Mouse (Mus musculus): ENCODE data around the gene Shank2. TPM values are rescaled to one million over a fixed set of nuclear protein-coding genes. Genes with fewer than 3 reads are reported as not detected.

The Shank2 gene
- polyA plus RNA-seq, 1 experiment from 2014 or later, result 0.67 TPM

GRCm38 (mm10) chr7:144314438-144315105, 312.8 kb downstream of the Shank2 start:
- peaks cover 12% of the 10 kb centered on the region for H3K4me1 ChIP-seq
- no peaks in the 10 kb centered on the region for H3K9me3 ChIP-seq
- H3K27me3 ChIP-seq (ENCODE audit: poor library complexity, severe bottlenecking), result no peaks in the 10 kb centered on the region
- DNase-seq (ENCODE audit: extremely low spot score, low spot score), result no peak
- H3K36me3 ChIP-seq (replicated peaks), result no peaks in the 10 kb centered on the region
- H3K27ac ChIP-seq, result no peak overlapping the region
- H3K4me3 ChIP-seq, result no peak overlapping the region
- 90% methylated on average over 11 of the region's 11 CpGs for WGBS

GRCm38 (mm10) chr7:144316224-144316623, 314.5 kb downstream of the Shank2 start:
- no peak for DNase-seq (ENCODE audit: extremely low spot score, low spot score)
- WGBS, result 88% methylated on average over 6 of the region's 6 CpGs
- H3K4me3 ChIP-seq, result no peak overlapping the region
- H3K9me3 ChIP-seq, result no peaks in the 10 kb centered on the region
- H3K36me3 ChIP-seq (replicated peaks), result no peaks in the 10 kb centered on the region
- no peaks in the 10 kb centered on the region for H3K27me3 ChIP-seq (ENCODE audit: poor library complexity, severe bottlenecking)
- no peak overlapping the region for H3K27ac ChIP-seq
- H3K4me1 ChIP-seq, result peaks cover 12% of the 10 kb centered on the region

- Histone ChIP-seq H3K27me3 (ENCODE audit: poor library complexity, severe bottlenecking) (no peaks in the 10 kb centered on the region), H3K9me3 (no peaks in the 10 kb centered on the region), H3K4me1 (peaks cover 12% of the 10 kb centered on the region), H3K36me3 (replicated peaks) (no peaks in the 10 kb centered on the region), H3K4me3 (no peak overlapping the region), H3K27ac (no peak overlapping the region)
- whole genome bisulfite sequencing, result 33% methylated on average over 10 of the region's 10 CpGs
- DNase-seq (ENCODE audit: extremely low spot score, low spot score), result peak; percentile 38
Measured at GRCm38 (mm10) chr7:144316797-144317196, 315.1 kb downstream of the Shank2 start.

GRCm38 (mm10) chr7:144324077-144324476, 322.3 kb downstream of the Shank2 start:
- 97% methylated on average over 2 of the region's 2 CpGs for WGBS
- Histone ChIP-seq H3K4me3 (no peak overlapping the region), H3K4me1 (no peaks in the 10 kb centered on the region), H3K36me3 (replicated peaks) (no peaks in the 10 kb centered on the region), H3K9me3 (peaks cover 3% of the 10 kb centered on the region; the same call in 1 of the 2 replicates), H3K27me3 (ENCODE audit: poor library complexity, severe bottlenecking) (no peaks in the 10 kb centered on the region), H3K27ac (no peak overlapping the region)
- DNase-seq (ENCODE audit: extremely low spot score, low spot score), result no peak

- Histone ChIP-seq H3K9me3 (peaks cover 3% of the 10 kb centered on the region; the same call in 1 of the 2 replicates), H3K27ac (no peak overlapping the region), H3K4me3 (no peak overlapping the region), H3K36me3 (replicated peaks) (no peaks in the 10 kb centered on the region), H3K27me3 (ENCODE audit: poor library complexity, severe bottlenecking) (no peaks in the 10 kb centered on the region), H3K4me1 (no peaks in the 10 kb centered on the region)
- 90% methylated on average over 6 of the region's 6 CpGs for WGBS
- DNase-seq (ENCODE audit: extremely low spot score, low spot score), result no peak
Measured at GRCm38 (mm10) chr7:144324861-144325260, 323.1 kb downstream of the Shank2 start.

GRCm38 (mm10) chr7:144325603-144326002, 323.9 kb downstream of the Shank2 start:
- WGBS, result 92% methylated on average over 10 of the region's 10 CpGs
- Histone ChIP-seq H3K27ac (no peak overlapping the region), H3K27me3 (ENCODE audit: poor library complexity, severe bottlenecking) (no peaks in the 10 kb centered on the region), H3K9me3 (peaks cover 3% of the 10 kb centered on the region; the same call in 1 of the 2 replicates), H3K4me1 (no peaks in the 10 kb centered on the region), H3K36me3 (replicated peaks) (no peaks in the 10 kb centered on the region), H3K4me3 (no peak overlapping the region)
- no peak for DNase-seq (ENCODE audit: extremely low spot score, low spot score)

- Histone ChIP-seq H3K4me1 (no peaks in the 10 kb centered on the region), H3K27me3 (ENCODE audit: poor library complexity, severe bottlenecking) (no peaks in the 10 kb centered on the region), H3K4me3 (no peak overlapping the region), H3K9me3 (peaks cover 3% of the 10 kb centered on the region; the same call in 1 of the 2 replicates), H3K36me3 (replicated peaks) (no peaks in the 10 kb centered on the region), H3K27ac (no peak overlapping the region)
- DNase-seq (ENCODE audit: extremely low spot score, low spot score), result no peak
- 85% methylated on average over 2 of the region's 2 CpGs for WGBS
Measured at GRCm38 (mm10) chr7:144329403-144329890, 327.7 kb downstream of the Shank2 start.

GRCm38 (mm10) chr7:144336626-144337025, 334.9 kb downstream of the Shank2 start:
- H3K4me1 ChIP-seq, result no peaks in the 10 kb centered on the region
- H3K27ac ChIP-seq, result no peak overlapping the region
- H3K36me3 ChIP-seq (replicated peaks), result no peaks in the 10 kb centered on the region
- H3K9me3 ChIP-seq, result no peaks in the 10 kb centered on the region
- H3K4me3 ChIP-seq, result no peak overlapping the region
- no peak for DNase-seq (ENCODE audit: extremely low spot score, low spot score)
- H3K27me3 ChIP-seq (ENCODE audit: poor library complexity, severe bottlenecking), result no peaks in the 10 kb centered on the region

GRCm38 (mm10) chr7:144338694-144339093, 337.0 kb downstream of the Shank2 start:
- WGBS, result 91% methylated on average over 5 of the region's 5 CpGs
- Histone ChIP-seq H3K9me3 (no peaks in the 10 kb centered on the region), H3K36me3 (replicated peaks) (no peaks in the 10 kb centered on the region)

GRCm38 (mm10) chr7:144340376-144340775, 338.6 kb downstream of the Shank2 start:
- H3K36me3 ChIP-seq (replicated peaks), result no peaks in the 10 kb centered on the region
- H3K4me1 ChIP-seq, result no peaks in the 10 kb centered on the region
- H3K27me3 ChIP-seq (ENCODE audit: poor library complexity, severe bottlenecking), result no peaks in the 10 kb centered on the region
- H3K4me3 ChIP-seq, result no peak overlapping the region
- 93% methylated on average over 6 of the region's 6 CpGs for WGBS
- DNase-seq (ENCODE audit: extremely low spot score, low spot score), result no peak
- no peaks in the 10 kb centered on the region for H3K9me3 ChIP-seq
- no peak overlapping the region for H3K27ac ChIP-seq

More at GRCm38 (mm10) chr7:144338694-144339093, 337.0 kb downstream of the Shank2 start:
- Histone ChIP-seq H3K27ac (no peak overlapping the region), H3K4me3 (no peak overlapping the region), H3K27me3 (ENCODE audit: poor library complexity, severe bottlenecking) (no peaks in the 10 kb centered on the region), H3K4me1 (no peaks in the 10 kb centered on the region)
- DNase-seq (ENCODE audit: extremely low spot score, low spot score), result no peak

GRCm38 (mm10) chr7:144366133-144366532, 364.4 kb downstream of the Shank2 start:
- Histone ChIP-seq H3K36me3 (replicated peaks) (no peaks in the 10 kb centered on the region), H3K4me1 (no peaks in the 10 kb centered on the region), H3K27ac (no peak overlapping the region), H3K27me3 (ENCODE audit: poor library complexity, severe bottlenecking) (no peaks in the 10 kb centered on the region), H3K9me3 (peaks cover 5% of the 10 kb centered on the region; the same call in 1 of the 2 replicates), H3K4me3 (no peak overlapping the region)
- 94% methylated on average over 2 of the region's 2 CpGs for WGBS
- no peak for DNase-seq (ENCODE audit: extremely low spot score, low spot score)

- H3K4me3 ChIP-seq, result no peak overlapping the region
- H3K36me3 ChIP-seq (replicated peaks), result no peaks in the 10 kb centered on the region
- H3K27me3 ChIP-seq (ENCODE audit: poor library complexity, severe bottlenecking), result no peaks in the 10 kb centered on the region
- DNase-seq (ENCODE audit: extremely low spot score, low spot score), result no peak
- 96% methylated on average over 8 of the region's 8 CpGs for WGBS
- H3K27ac ChIP-seq, result no peak overlapping the region
- no peaks in the 10 kb centered on the region for H3K9me3 ChIP-seq
- no peaks in the 10 kb centered on the region for H3K4me1 ChIP-seq
Measured at GRCm38 (mm10) chr7:144373059-144373458, 371.3 kb downstream of the Shank2 start.

- WGBS, result 77% methylated on average over 2 of the region's 2 CpGs
- Histone ChIP-seq H3K36me3 (replicated peaks) (no peaks in the 10 kb centered on the region), H3K9me3 (no peaks in the 10 kb centered on the region), H3K4me3 (no peak overlapping the region), H3K27ac (no peak overlapping the region), H3K4me1 (peaks cover 16% of the 10 kb centered on the region), H3K27me3 (ENCODE audit: poor library complexity, severe bottlenecking) (no peaks in the 10 kb centered on the region)
- no peak for DNase-seq (ENCODE audit: extremely low spot score, low spot score)
Measured at GRCm38 (mm10) chr7:144375483-144375882, 373.8 kb downstream of the Shank2 start.
